Mouse (Mus musculus) neural tube, embryonic 10.5 days (tissue): ENCODE results near the gene Efnb2.

Source experiments
- DNase-seq: peaks from one replicate; pipeline ENCODE4 v3.0.0-alpha.2; 2017; ENCODE audit warnings: low spot score; ENCODE audit errors: extremely low spot score

Gene Efnb2

GRCm38 (mm10) chr8:8655346-8656340, 5.4 kb downstream of the Efnb2 start:
- DNase-seq = peak; percentile 33

GRCm38 (mm10) chr8:8653906-8654489, 7.0 kb downstream of the Efnb2 start:
- peak; percentile 39 for DNase-seq

GRCm38 (mm10) chr8:8653343-8653742, 7.7 kb downstream of the Efnb2 start:
- no peak for DNase-seq

GRCm38 (mm10) chr8:8652388-8652787, 8.7 kb downstream of the Efnb2 start:
- no peak for DNase-seq

- DNase-seq = no peak
Observed at GRCm38 (mm10) chr8:8649944-8650343, 11.1 kb downstream of the Efnb2 start.

- DNase-seq = no peak
Observed at GRCm38 (mm10) chr8:8649536-8649935, 11.5 kb downstream of the Efnb2 start.

- no peak for DNase-seq
Observed at GRCm38 (mm10) chr8:8648686-8649085, 12.4 kb downstream of the Efnb2 start.

- no peak for DNase-seq
Observed at GRCm38 (mm10) chr8:8647824-8648223, 13.2 kb downstream of the Efnb2 start.

- DNase-seq = no peak
Observed at GRCm38 (mm10) chr8:8647319-8647718, 13.7 kb downstream of the Efnb2 start.

GRCm38 (mm10) chr8:8644160-8644915, 16.7 kb downstream of the Efnb2 start:
- no peak for DNase-seq

- no peak for DNase-seq
Observed at GRCm38 (mm10) chr8:8640264-8640588, 20.8 kb downstream of the Efnb2 start.

GRCm38 (mm10) chr8:8639569-8640263, 21.3 kb downstream of the Efnb2 start:
- DNase-seq = no peak

- no peak for DNase-seq
Observed at GRCm38 (mm10) chr8:8631394-8631793, 29.6 kb downstream of the Efnb2 start.

- no peak for DNase-seq
Observed at GRCm38 (mm10) chr8:8624017-8624416, 37.0 kb downstream of the Efnb2 start.

GRCm38 (mm10) chr8:8623486-8623885, 37.6 kb downstream of the Efnb2 start:
- DNase-seq = no peak

- DNase-seq = no peak
Observed at GRCm38 (mm10) chr8:8622476-8622875, 38.6 kb downstream of the Efnb2 start.

- DNase-seq = no peak
Observed at GRCm38 (mm10) chr8:8622031-8622430, 39.0 kb downstream of the Efnb2 start.

- DNase-seq = no peak
Observed at GRCm38 (mm10) chr8:8621236-8621917, 39.7 kb downstream of the Efnb2 start.

- no peak for DNase-seq
Observed at GRCm38 (mm10) chr8:8620536-8620935, 40.5 kb downstream of the Efnb2 start.

- DNase-seq = peak; percentile 63
Observed at GRCm38 (mm10) chr8:8619221-8620194, 41.5 kb downstream of the Efnb2 start.
